Mouse (Mus musculus): Measurements from ENCODE around the gene Specc1.
A peak's percentile ranks its signal among the peaks of the same experiment; 100 is the strongest.

DNA sequence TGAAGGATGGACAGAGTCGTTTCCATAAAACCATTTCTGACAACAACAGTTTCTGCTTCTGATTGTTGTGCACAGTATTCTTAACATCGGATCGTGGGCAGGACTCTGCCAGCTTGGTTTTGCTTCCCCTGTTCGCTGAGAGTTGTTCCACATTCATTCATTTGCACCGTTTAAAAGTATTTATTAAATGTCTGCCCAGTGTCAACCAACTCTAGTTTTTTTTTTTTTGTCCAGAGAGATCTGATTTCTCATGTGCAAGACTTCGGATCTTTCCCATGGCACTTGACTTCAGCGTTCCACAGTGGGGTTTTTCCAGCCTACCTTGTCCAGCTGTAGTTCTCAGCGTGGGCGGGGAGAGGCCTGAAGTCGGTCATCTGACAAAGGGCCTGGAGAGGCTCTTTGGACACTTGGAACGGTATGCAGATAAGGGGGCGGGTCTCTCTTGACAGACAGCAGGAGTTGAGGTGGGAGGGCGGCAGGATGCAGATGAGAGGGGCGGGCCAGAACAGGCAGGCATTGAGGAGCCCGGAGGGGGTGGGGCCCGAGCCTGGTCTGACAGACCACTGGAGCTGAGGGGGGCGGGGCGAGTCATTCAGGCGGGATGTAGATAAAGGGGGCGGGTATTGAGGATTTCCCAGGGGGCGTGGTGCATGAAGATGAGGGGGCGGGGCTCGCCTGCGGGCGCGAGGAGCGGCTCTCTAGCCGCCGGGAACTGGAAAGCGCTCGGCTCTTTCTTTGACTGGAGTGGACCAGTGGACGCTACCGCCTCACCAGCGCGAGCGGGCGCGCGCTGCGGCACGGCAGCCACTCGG, 120.0 kb downstream of the Specc1 start:
- TF ChIP-seq CEBPB (IDR thresholded peaks at IDR 0.05; ENCODE audit: insufficient read depth, poor library complexity, severe bottlenecking) = no peak
- TF ChIP-seq MYOG (IDR thresholded peaks at IDR 0.05; ENCODE audit: control insufficient read depth in 1 of 3, insufficient read depth in 1 of 3, insufficient read length in 2 of 3, low read depth in 2 of 3) = peak in 1 of 3 experiments; percentile 16
- TF ChIP-seq POLR2A (IDR thresholded peaks at IDR 0.05; ENCODE audit: insufficient read length, low read depth) = peak; percentile 94
- TF ChIP-seq TCF12 (IDR thresholded peaks at IDR 0.05; ENCODE audit: insufficient read depth, poor library complexity, severe bottlenecking) = no peak
- TF ChIP-seq USF1 (IDR thresholded peaks at IDR 0.05; ENCODE audit: low read depth) = peak; percentile 60
- TF ChIP-seq MYOD1 (IDR thresholded peaks at IDR 0.05; ENCODE audit: control insufficient read depth in 1 of 3, insufficient read length in 2 of 3, low read depth in 2 of 3) = no peak
- TF ChIP-seq MAX (IDR thresholded peaks at IDR 0.05; ENCODE audit: low read depth) = no peak
- peak; percentile 94 for TF ChIP-seq POLR2AphosphoS2 (IDR thresholded peaks at IDR 0.05; ENCODE audit: insufficient read length, low read depth)
- TF ChIP-seq E2F4 (IDR thresholded peaks at IDR 0.05; ENCODE audit: insufficient read depth) = peak; percentile 19
- no peak for TF ChIP-seq REST (IDR thresholded peaks at IDR 0.05; ENCODE audit: insufficient read depth, insufficient read length)

Measured in myocyte (in vitro differentiated cells).